Mouse (Mus musculus) kidney, postnatal 14 days (tissue): ENCODE data around the gene Gemin8.

ENCODE experiments used
- DNase-seq: peaks from one replicate; pipeline ENCODE4 v3.0.0; 2022; ENCODE audit warnings: mixed read lengths

Gemin8 gene

DNA sequence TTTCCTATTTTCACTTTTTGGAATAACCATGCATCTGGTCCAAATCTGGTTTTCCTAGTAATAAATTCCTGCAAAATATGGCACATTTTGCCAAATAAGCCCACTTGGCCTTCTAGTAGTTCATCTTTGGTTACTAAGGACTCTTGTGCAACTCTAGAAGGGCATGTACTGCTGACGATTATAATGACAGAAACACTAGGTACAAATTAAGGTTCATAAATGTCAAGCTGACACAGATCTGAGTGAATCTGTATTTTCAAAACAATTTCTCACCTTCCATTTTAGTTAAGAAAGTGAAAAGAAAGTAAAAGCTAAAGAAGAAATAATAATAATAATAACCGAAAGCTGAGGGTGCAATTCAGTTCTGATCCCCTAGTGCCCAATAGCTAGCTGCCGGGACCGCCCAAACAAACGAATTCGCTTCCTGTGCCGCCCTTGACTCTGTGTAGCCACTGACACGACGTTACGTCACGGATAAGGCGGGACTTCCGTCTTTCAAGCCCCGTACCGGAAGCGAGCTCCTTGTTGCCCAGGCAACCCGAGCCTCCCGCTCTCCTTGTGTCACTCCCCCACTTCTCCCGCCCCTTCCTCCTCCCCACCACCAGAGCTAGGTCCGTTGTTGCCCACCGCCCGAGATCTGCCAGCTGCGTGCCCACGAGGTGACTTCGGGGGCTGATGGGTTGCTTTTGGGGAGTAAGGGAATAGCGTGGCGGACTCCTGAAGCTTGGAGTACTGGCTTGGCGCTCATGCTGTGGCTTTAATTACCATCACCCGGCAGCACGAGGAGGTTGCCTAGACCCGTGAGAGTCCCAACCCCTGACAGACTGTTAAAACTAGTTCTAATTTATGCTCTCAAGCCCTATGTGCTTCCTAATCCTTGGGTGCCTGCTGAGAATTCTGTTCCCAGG lies at the start of gene Gemin8:
TSS of gene Gemin8 (plus strand) at position 563 of the 908 bp plus-strand sequence.
- peak; percentile 96 for DNase-seq

DNA sequence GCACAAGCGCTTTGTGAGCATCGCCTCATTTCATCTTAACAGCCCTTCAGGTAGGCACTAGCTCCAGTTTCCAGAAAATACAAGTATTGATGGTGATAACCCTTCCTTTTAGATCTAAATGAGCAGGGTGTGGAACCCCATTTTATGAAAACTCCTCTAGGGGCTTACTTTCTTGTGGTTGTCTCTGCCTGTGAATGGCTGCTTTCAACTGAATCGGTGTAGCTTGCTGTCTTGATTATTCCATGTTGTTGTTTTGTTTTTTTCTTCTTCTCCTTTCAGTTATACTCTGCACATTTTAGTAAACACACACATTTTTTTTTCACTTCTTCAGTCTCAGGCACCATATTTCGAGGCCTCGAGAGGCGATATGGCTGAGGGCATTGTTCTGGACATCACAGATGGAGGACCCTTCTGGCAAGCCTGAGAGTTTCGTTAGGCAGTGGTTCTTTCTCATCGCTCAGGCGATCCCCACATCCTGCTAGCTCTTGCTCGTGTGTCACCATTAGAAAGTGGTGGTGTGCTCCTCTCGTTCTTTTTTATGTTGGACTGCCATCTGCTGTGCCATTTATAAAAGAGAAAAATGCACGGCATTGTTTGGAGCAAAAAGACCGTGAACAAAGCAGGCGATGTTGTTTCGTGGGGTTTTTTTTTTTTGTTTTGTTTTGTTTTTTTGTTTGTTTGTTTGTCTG lies 23.0 kb upstream of the Gemin8 start:
- DNase-seq = no peak

DNA sequence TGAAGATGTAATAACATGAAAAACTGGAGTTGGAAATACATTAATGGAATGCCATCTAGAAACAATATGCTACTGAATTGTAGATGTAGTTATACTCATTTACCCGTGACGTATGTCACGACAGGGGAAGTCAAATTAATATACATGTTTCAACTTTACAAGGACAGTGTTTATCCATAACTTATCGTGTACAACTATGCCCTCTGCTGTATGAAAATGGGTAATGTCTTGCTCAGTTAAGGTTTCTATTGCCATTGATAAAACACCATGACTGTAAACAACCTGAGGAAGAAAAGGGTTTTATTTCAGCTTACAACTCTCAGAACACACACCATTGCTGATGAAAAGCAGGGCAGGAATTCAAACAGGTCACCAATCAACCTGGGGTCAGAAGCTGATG lies 7.5 kb upstream of the Gemin8 start:
- DNase-seq = no peak

DNA sequence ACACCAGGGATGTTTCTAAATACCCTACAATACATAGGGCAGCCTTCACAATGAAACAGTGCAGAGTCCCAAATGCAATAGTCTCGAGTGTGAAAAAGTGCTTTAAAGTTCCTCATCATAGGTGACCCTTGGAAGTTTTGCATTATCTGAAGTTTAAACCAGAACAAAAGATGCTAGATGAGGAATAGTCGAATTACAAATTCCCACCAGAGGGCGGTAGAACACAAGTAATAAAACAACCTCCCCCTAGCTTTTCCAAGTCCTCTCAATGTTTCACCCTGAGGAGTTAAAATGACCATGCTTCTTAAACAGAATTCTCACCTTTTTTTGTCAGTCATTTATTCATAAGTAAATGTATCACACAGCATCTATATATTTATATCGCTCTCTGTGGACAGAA lies 2.9 kb upstream of the Gemin8 start:
- DNase-seq = peak; percentile 41

DNA sequence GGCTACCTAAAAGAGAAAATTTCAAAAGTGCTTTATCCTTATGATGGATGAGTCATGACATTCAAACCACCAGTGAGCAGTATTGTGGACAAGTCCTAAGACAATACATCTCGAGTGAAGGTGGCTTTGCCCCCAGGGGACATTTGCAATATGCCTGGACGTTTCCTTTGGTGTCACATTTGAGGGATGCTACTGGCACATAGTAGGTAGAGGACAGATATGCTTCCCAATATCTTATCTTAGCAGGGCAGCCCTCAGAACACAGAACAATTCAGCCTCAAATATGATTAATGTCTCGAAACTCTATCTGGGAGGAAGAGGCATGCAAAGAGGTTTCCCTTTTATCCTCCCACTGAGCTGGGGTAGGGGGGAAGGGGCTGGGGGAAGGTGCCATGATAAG lies 2.3 kb upstream of the Gemin8 start:
- DNase-seq = no peak

DNA sequence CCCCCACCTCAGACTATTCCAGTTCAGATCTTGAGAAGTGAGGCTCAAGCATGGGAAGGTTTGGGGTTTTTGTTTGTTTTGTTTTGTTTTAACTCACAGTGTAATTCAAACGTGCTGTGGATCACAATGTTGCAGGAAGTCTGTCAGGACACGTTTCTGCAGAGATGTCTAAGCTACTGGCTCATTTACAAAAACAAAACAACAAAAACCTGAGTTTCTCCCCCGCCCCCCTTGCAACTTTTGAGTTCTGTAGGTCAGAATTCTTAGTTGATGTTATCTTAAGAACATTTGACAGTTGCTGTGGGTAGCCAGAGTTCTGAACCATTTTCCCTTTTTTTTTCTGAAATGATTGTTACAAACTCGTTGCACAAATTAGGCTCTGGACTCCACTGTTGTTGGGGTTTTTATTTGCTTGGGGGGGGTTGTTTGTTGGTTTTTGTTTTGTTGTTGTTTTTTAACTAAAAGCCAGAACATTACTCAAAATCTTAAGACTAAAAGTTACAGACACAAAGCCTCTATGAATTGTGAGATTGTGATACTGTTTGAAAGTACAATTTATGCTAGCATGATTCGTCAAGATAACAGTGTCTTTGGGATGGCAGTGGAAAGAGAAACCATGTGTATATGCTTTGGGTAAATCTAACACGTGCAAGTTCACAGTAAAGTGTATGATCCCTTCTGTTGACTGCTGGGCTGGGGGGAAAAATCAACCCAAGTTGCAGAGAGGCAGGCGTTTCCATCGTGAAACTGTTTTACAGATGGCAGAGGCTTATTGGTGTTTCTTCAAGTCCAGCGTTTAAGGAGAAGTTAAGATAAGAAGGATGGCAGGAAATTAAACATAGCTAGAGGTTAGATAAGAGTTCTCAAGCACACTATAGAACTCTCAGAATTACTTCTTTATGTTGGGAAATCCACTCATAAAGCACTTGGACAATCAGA lies 815 bp downstream of the Gemin8 start:
- no peak for DNase-seq

DNA sequence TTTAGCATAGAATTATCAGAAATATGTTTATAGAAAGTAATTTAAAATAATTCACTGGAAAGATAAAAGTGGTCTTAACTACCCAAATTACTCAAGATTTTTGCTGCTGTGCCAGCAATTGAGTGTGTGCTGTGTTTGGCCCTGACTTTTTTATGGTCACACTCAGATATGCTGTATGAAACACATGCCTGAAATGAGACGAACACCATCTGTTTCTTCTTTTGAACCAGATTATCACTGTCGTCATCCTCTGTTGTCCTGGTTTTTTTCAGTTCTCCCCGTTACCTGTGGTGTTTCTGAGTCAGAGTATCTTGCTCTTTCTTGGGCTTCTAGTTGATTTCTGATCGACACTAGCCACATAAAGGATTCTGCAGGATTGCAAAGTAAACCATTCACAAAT lies 1.8 kb downstream of the Gemin8 start:
- DNase-seq = no peak

DNA sequence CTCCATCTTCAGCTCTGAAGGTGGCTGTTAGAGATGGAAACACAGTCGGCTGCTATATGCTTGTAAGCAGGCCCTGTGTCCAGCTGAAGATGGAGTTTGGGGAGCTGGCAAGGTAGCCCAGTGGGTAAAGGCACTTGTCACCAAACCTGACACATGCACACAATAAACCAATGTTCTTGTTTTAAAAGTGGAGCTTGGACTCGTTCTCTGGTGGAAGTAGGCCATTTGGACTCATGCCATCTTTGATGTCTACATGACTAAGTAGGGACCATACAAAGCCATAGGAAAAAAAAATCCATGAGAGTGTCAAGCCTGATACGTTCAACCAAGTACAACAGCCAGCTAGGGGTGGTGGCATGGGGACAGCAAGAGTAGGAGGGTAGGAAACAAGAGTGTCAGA lies 2.4 kb downstream of the Gemin8 start:
- no peak for DNase-seq

DNA sequence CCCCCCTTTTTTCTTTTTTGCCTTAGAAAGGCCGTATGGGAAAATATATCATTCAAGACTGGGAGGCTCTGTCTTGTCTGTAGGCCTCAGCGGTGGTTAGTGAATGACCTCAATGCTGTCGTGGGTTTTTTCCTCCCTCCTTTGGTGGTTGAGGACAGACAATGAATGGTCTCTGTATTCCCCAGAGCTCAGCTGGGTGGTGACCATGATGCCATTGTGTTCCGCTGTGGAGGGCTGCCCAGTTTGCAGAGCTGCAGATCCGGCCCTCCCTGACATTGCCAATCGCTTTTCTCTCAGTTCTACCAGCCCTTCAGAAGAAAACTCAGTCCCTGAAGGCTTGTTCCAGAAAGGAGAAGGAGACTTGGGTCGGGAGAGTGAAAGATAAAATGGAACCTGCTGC lies 3.5 kb downstream of the Gemin8 start:
- DNase-seq = no peak

DNA sequence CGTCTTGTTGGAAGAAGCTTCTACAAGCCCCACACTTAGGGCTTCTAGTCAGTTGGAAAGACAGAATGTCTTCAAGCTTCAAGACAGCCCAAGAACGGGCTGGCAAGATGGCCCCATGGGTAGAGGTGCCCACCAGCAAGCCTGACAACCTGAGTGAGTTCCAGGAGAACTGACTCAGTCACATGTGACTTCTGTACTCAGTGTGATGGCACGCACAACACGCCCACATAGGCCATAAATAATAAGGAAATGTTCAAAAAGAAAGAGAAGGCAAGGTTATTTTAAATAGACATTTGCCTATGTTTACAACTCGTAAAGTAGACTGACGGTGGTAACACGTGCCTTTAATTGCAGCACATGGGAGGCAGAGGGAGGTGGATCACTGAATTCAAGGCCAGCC lies 7.7 kb downstream of the Gemin8 start:
- no peak for DNase-seq

DNA sequence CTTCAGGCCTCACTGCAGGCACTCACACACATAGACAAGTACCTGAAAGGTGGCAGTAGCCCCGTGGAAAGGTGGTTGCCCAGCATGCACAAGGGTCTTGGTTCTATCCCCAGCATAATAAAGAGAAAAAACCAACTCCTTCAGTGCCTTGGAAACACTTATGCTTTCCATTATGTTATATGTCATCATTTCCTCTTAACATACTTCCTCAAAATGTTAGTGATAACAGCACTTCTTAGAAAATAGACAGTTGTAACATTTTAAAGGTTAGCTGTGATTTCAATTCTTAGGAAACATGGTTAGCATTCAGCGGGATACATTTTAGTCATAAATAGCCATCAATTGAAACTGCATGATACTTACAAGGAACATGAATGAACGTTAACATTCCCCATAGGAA lies 12.8 kb downstream of the Gemin8 start:
- no peak for DNase-seq

DNA sequence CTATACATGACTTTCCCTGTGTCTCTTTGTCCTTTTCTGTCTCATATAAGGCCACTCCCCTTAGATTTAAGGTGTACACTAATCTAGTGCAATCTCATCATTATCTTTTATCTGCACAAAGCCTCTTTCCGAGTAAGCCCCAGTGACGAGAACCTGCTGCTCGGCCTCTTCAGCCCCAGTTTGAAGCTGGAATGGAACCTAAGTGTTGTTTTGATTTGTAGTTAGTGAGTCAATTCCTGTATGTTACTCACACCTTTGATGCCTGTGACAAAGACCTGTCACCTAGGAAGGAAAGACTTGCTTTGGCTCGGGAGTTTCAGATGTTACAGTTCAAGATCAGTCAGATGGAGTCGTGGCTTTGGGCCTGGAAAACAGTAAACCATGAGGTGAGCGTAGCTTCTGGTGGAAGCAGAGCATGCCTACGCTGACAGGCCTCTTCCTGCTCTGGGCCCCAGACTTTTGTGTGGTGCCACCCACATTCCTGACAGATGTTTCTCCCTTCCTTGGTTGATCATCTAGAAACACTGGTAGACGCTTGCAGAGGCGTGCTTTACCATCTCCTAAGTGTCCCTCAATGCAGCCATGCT lies 15.2 kb downstream of the Gemin8 start:
- no peak for DNase-seq

DNA sequence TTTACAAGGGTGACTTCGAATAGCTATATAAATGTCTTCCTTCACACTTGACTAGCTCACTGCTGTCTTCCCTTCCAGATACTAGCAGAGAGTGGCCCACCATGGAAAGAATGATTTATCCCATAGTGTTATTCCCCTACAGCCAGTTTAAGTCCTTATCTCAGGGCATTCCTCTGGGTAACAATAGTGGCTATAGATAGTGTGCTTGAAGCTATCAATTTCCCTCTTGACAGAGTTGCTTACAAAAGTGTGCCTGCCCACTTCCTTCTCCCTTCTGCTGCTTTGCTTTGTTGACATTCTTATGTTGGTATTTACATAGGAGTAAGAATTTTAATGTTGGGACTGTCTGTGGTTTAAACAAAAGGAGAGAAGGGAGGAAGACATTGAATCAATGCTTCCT lies 17.5 kb downstream of the Gemin8 start:
- no peak for DNase-seq

DNA sequence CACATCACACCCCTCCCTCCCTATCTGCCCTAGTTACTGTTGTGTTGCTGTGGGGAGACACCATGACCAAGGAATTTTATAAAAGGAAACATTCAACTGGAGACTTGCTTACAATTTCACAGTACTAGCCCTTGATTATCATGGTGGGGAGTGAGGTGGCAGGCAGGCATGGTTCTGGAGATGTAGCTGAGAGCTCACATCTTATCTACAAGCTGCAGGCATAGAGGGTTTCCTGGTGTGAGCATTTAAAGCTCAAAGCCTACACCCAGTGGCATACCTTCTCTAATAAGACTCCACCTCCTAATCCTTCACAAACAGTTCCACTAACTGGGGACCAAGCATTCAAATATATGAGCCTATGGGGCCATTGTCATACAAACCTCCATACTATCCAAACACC lies 26.1 kb downstream of the Gemin8 start:
- DNase-seq = no peak

DNA sequence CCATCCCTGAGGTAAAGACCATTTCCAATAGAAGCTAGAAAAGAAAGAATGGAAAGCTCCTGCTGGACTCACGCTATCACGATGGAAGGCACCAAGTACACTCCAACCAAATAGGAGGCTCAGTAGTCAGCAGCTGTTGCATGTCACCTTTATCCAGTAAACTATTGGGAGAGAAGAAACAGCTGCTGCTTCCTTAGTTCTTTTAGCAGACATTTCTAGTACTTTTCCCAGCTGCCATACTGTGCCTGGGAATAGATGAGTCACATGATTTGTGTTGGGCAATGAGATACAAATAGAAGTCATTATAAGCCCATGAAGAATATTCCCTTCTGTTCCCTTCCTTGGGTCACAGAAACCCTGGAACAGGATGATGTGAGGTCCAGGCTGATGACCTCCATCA lies 28.0 kb downstream of the Gemin8 start:
- peak; percentile 2 for DNase-seq

DNA sequence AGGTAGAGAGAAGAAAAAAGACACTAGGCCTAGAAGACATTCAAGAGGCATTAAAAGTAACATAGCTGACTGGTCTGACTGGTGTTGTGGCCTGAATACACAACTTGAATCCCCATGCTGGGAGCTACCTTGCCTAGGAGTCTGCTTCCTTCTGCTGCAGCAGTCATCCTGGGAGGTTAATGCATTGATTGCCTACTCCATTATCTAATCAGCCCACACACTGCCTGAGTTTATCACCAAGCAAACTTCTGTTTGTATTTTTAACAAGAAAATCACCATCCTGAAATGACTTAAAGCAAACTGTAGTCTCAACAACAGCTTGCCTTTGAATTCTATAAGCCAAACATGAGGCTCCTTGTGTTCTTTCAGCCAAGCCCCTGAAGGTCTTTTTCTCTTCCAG lies 29.6 kb downstream of the Gemin8 start:
- no peak for DNase-seq

DNA sequence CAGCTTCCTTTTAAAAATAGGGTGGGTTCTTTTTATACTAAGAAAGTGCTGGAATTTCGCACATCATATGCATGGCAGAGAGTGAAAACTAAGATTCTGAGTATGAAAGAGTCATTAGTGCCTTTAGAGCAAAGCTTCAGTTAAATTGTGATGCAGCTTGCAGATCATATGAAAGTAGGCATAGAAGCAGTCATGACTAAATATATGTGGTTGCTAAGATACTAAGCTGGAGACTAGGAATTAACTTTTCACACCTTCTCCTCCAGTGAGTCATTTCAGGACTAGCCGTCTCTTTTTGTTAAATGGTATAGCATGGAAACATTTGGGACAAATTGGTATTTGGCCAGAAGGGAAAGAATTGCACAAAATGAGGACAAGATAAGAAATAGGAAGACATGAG lies 44.3 kb downstream of the Gemin8 start:
- no peak for DNase-seq

DNA sequence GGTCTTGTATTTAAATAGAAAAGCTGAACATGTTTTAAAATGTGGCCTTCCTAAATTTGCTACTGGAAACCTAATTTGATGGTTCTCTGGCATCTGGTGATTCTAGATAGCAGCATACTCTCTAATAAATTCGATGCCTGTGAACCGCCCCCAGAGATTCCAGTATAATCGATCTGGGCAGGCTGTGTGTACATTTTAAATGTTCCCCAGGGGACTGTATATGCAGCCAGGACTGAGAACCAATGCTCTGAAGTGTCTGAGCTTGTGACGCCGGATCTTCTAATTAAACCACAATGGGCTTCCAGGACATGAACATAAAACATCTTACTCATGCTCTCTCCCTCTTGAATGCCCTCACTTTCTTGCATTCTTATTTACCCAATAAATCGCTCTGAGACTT lies 46.0 kb downstream of the Gemin8 start:
- no peak for DNase-seq

DNA sequence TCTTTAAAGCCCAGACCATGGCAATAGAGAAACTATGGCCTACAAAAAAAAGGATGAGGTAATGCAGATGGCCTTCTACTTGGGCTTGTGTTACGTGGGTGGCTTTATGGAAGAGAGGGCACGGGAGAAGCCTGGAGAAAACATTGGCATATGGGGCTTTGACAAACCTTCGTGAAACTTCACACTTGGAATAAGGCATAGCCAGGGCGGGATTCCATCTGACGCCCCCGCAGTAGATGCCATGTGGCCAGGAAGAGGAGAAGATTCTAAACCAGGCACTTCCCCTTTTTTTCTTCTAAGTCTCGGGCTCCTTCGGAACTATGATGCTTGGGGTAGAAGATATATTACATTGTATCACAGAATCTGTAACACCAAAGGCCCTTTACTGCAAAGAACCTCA lies 46.5 kb downstream of the Gemin8 start:
- no peak for DNase-seq

DNA sequence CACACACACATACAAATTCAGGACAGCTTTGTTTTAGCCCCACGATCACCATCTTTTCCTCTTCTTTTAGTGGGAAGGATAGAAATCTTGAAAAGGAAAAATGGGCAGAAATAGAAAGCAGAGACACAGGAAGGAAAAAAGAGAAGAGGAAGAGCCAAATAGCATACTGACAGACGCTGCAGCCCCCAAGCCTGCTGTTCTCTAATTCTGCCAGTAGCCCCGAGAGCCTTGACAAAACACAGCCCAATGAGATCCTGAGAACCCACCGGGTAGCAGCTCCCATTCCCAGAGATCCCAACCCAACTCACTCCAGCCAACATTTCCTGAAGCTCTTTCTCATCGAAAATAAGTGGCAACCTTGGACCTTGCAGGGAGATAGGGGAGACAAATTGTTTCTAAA lies 49.1 kb downstream of the Gemin8 start:
- DNase-seq = no peak

DNA sequence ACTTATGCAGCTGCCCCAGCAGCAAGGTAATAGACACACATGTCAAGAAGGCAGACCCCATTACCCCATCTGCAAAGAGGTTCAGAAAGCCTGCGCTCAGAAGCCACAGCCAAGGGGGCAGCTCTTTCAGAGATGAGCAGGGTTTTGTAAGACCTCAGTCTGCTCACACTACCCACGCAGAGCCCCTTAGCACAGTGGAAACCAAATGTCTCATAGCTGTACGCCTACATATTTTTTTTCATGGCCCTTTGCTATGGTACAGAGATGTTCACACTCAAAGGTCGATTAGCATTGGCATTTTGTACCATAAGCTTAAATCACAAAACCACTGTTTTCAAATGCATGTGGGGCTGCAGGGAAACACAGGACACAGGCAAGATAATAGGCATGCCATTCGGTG lies 56.6 kb downstream of the Gemin8 start:
- DNase-seq = no peak

DNA sequence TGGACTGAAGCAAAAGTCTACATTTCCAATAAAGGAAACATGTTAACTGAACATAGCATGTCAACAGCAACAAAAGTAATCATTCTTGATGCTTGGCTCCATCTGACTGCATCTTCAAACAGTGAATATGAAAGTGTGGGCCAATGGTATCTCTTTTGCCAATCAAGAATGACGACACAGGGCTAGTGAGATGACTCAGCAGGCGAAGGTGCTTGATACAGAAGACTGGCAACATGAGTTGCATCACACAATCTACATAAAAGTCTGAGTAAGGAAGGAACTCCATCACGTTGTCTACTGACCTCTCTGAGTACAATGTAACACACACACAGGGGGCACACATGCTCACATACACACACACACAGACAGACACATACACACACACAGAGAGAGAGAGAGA lies 59.5 kb downstream of the Gemin8 start:
- no peak for DNase-seq
